Mouse (Mus musculus): ENCODE measurements around the gene Rln3. TPM values are rescaled to one million over a fixed set of nuclear protein-coding genes. Genes with fewer than 3 reads are reported as not detected.

Rln3 gene
- not detected in 2 replicates for polyA plus RNA-seq (2014; fragmentation: Nextera tagmentation; extraction: Ambion mirVana)

DNA sequence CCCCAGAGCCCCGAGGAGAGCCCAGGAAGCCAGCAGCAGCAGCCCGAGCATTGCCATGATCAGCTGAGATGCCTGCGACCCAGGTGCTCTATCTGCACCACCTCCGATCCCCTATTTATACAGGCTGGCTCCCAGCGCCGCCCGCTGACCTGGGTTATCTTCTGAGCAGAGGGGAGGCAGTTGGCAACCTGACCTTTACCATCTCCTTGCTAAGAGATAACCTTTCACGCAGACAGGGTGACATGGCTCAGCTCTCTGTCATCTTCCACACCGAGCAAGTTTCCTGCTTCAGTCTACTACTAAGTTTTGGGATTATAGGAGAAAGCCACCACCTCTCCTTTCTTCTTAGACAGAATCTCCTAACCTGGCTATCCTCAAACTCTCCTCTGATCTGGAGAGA, at the start of gene Rln3:
TSS of gene Rln3 (minus strand) at position 101 of the 400 bp plus-strand sequence.
- no peaks in the 10 kb centered on the region for H3K36me3 ChIP-seq (ENCODE audit: control insufficient read depth, insufficient read depth, low read length)
- no peaks in the 10 kb centered on the region for H3K9me3 ChIP-seq (replicated peaks; ENCODE audit: control insufficient read depth, low read length)
- H3K9ac ChIP-seq (ENCODE audit: low read depth, low read length), result no peak within 1 kb of the TSS
- H3K4me2 ChIP-seq, result peak within 1 kb of the TSS; percentile 46
- WGBS (ENCODE audit: insufficient replicate concordance), result 2% methylated on average over 9 of the region's 9 CpGs
- ATAC-seq (replicated peaks; ENCODE audit: insufficient number of reproducible peaks, low FRiP score, low TSS enrichment), result no peak
- peaks cover 47% of the 10 kb centered on the region for H3K27me3 ChIP-seq (ENCODE audit: control insufficient read depth, insufficient read depth, low read length)
- H3K4me1 ChIP-seq (ENCODE audit: control insufficient read depth, insufficient read depth, low read length), result peaks cover 3% of the 10 kb centered on the region; the same call in 1 of the 2 replicates
- no peak within 1 kb of the TSS for H3K4me3 ChIP-seq (ENCODE audit: low read depth, low read length)
- H3K27ac ChIP-seq (ENCODE audit: low read depth, low read length), result no peak within 1 kb of the TSS

DNA sequence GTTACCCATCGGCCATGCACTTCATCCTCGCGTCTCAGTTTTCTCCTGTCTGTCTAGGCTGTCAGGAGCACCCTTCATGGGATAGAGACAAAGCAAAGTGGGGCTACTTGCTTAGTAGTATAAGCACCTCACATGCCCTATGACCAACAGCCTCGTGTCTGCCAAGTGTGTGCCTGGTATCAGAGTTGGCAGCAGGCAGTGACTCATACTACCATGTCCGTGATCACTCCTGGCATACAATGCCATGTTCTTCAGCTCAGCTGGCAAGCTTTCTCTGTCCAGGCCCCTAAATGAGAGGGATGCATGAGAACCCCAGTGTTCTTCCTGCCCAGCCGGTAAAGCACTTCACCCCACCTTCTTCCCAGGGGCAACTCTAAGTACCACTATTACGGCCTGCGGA, 45.8 kb upstream of the Rln3 start:
- no peak overlapping the region for H3K27ac ChIP-seq (ENCODE audit: low read depth, low read length)
- WGBS (ENCODE audit: insufficient replicate concordance), result 91% methylated on average over 8 of the region's 8 CpGs
- no peaks in the 10 kb centered on the region for H3K4me1 ChIP-seq (ENCODE audit: control insufficient read depth, insufficient read depth, low read length)
- no peak overlapping the region for H3K4me3 ChIP-seq (ENCODE audit: low read depth, low read length)
- ATAC-seq (replicated peaks; ENCODE audit: insufficient number of reproducible peaks, low FRiP score, low TSS enrichment), result no peak
- H3K36me3 ChIP-seq (ENCODE audit: control insufficient read depth, insufficient read depth, low read length), result peaks cover 22% of the 10 kb centered on the region
- no peaks in the 10 kb centered on the region for H3K27me3 ChIP-seq (ENCODE audit: control insufficient read depth, insufficient read depth, low read length)
- H3K9ac ChIP-seq (ENCODE audit: low read depth, low read length), result no peak overlapping the region
- H3K9me3 ChIP-seq (replicated peaks; ENCODE audit: control insufficient read depth, low read length), result no peaks in the 10 kb centered on the region
- no peak overlapping the region for H3K4me2 ChIP-seq

DNA sequence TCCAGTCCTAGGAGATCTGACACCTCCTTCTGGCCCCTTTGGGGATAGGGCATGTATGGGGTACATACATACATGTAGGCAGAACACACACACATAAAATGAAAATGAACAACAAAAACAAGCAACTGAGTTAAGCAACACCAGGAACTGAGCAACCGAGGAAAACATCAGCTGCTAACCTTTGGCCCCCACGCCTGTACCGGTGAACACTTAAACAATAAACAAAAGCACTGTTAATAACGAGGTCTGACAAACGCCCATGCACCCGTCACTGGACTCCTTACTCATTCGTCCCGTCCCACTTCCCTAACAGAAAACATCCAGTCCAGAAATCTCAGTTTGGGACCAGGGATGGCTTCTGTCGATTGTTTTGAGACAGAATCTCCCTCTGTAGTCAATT, 44.5 kb upstream of the Rln3 start:
- Histone ChIP-seq H3K4me3 (ENCODE audit: low read depth, low read length) (no peak overlapping the region), H3K27me3 (ENCODE audit: control insufficient read depth, insufficient read depth, low read length) (no peaks in the 10 kb centered on the region), H3K36me3 (ENCODE audit: control insufficient read depth, insufficient read depth, low read length) (peaks cover 17% of the 10 kb centered on the region), H3K9me3 (replicated peaks; ENCODE audit: control insufficient read depth, low read length) (no peaks in the 10 kb centered on the region), H3K4me1 (ENCODE audit: control insufficient read depth, insufficient read depth, low read length) (no peaks in the 10 kb centered on the region), H3K27ac (ENCODE audit: low read depth, low read length) (no peak overlapping the region), H3K4me2 (no peak overlapping the region), H3K9ac (ENCODE audit: low read depth, low read length) (no peak overlapping the region)
- 83% methylated on average over 9 of the region's 9 CpGs for WGBS (ENCODE audit: insufficient replicate concordance)
- no peak for ATAC-seq (replicated peaks; ENCODE audit: insufficient number of reproducible peaks, low FRiP score, low TSS enrichment)

DNA sequence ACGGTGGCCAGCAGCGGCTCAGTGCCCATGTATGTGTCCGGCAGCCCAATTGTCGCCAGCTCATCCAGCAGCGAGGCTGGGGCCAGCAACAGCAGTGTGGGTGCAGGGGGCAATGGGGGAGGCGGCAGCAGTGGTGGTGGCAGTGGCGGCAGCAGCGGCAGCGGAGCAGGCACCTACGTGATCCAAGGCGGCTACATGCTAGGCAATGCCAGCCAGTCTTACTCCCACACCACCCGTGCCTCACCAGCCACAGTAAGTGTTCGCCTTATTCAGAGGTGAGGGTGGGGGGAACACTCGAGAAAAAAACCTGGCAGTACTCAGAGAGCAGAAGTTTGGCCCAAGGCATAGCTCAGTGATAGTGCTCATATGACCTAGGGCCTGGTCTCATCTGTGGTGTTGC, 43.0 kb upstream of the Rln3 start:
- H3K9ac ChIP-seq (ENCODE audit: low read depth, low read length), result no peak overlapping the region
- WGBS (ENCODE audit: insufficient replicate concordance), result 92% methylated on average over 14 of the region's 14 CpGs
- H3K4me2 ChIP-seq, result no peak overlapping the region
- H3K4me1 ChIP-seq (ENCODE audit: control insufficient read depth, insufficient read depth, low read length), result no peaks in the 10 kb centered on the region
- H3K27ac ChIP-seq (ENCODE audit: low read depth, low read length), result no peak overlapping the region
- no peak for ATAC-seq (replicated peaks; ENCODE audit: insufficient number of reproducible peaks, low FRiP score, low TSS enrichment)
- H3K27me3 ChIP-seq (ENCODE audit: control insufficient read depth, insufficient read depth, low read length), result no peaks in the 10 kb centered on the region
- no peaks in the 10 kb centered on the region for H3K9me3 ChIP-seq (replicated peaks; ENCODE audit: control insufficient read depth, low read length)
- H3K4me3 ChIP-seq (ENCODE audit: low read depth, low read length), result no peak overlapping the region
- peaks cover 20% of the 10 kb centered on the region for H3K36me3 ChIP-seq (ENCODE audit: control insufficient read depth, insufficient read depth, low read length)

DNA sequence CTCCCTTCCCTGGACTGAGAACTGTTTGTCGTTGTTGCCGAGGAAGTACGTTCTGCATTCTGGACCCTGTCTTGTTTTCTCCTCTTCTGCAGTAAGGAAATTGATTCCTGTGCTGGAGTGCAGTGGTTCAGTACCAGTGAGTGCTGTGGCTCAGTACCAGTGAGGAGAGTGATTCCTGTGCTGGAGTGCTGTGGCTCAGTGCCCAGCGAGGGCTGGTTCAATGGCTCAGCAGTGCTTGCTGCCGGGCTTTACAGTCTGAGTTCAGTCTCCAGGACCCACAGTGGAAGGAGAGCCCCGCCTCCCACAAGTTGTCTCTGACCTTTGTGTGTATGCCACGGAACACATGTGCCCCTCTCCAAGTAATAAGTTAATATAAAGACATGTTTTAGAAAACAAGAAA, 42.4 kb upstream of the Rln3 start:
- Histone ChIP-seq H3K9ac (ENCODE audit: low read depth, low read length) (no peak overlapping the region), H3K27me3 (ENCODE audit: control insufficient read depth, insufficient read depth, low read length) (no peaks in the 10 kb centered on the region), H3K4me3 (ENCODE audit: low read depth, low read length) (no peak overlapping the region), H3K9me3 (replicated peaks; ENCODE audit: control insufficient read depth, low read length) (no peaks in the 10 kb centered on the region), H3K4me1 (ENCODE audit: control insufficient read depth, insufficient read depth, low read length) (no peaks in the 10 kb centered on the region), H3K27ac (ENCODE audit: low read depth, low read length) (no peak overlapping the region), H3K36me3 (ENCODE audit: control insufficient read depth, insufficient read depth, low read length) (peaks cover 25% of the 10 kb centered on the region), H3K4me2 (no peak overlapping the region)
- no peak for ATAC-seq (replicated peaks; ENCODE audit: insufficient number of reproducible peaks, low FRiP score, low TSS enrichment)
- WGBS (ENCODE audit: insufficient replicate concordance), result 87% methylated on average over 7 of the region's 7 CpGs

DNA sequence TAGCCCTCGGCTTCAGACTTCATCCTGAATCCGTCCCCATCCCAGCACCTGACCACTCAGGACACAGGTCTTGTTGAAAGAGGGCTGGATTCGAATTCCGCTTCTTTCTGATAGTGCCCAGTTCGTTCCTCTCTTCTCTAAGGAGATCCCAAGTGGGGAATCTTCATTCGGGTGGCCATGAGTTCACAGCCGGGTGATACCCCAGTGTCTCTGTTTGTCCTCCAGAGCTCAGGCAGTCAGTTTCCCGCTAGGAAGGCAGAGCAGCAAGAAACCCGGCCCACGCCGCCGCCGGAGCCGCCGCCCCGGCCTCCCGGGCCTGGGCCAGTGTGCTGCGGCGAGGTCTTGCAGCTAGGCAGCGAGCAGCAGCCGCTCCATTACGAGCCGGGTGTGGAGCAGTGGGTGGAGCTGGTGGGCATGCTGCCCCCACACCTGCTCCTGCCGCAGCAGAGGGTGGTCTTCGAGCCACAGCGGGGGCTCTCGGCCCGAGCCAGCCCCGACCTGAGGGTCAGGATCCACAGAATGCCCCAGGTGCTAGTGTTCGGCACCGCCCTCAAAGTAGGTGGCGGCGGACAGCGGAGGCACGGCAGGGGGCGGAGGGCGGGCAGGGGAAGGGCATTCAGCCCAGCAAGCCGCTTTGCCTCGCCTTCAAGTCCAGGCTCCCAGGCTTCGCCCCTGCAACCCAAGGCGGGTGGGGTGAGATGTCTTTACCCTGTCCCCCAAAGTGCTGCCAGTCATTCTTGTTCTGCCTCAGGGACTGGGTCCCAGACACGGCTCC, 39.7 kb upstream of the Rln3 start:
- no peak overlapping the region for H3K27ac ChIP-seq (ENCODE audit: low read depth, low read length)
- H3K27me3 ChIP-seq (ENCODE audit: control insufficient read depth, insufficient read depth, low read length), result no peaks in the 10 kb centered on the region
- H3K4me2 ChIP-seq, result peak overlapping the region; percentile 39
- WGBS (ENCODE audit: insufficient replicate concordance), result 49% methylated on average over 42 of the region's 42 CpGs
- no peak for ATAC-seq (replicated peaks; ENCODE audit: insufficient number of reproducible peaks, low FRiP score, low TSS enrichment)
- peaks cover 32% of the 10 kb centered on the region for H3K36me3 ChIP-seq (ENCODE audit: control insufficient read depth, insufficient read depth, low read length)
- 0 out of 2 replicates have a peak overlapping the region, but pooled peaks have one; percentile 24 for H3K9ac ChIP-seq (ENCODE audit: low read depth, low read length)
- H3K9me3 ChIP-seq (replicated peaks; ENCODE audit: control insufficient read depth, low read length), result no peaks in the 10 kb centered on the region
- no peaks in the 10 kb centered on the region for H3K4me1 ChIP-seq (ENCODE audit: control insufficient read depth, insufficient read depth, low read length)
- H3K4me3 ChIP-seq (ENCODE audit: low read depth, low read length), result no peak overlapping the region

DNA sequence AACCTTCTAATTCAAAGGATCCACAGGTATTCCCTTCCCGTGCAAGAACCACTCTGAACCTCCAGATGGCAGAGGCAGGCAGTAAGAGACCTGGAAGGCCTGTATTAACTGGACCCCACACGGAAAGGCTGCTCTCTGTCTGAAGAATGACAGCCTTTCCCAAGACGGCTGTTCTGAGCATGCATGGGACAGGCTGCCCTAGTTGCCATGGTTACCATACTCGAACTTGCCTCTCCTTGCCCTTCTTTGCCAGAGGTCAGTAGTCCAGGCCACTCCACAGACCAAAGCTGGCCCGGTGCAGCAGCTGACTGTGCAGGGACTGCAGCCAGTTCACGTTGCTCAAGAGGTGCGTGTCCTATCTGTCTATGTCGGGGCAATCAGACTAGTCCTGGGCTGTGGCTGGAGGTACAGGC, 39.0 kb upstream of the Rln3 start:
- Histone ChIP-seq H3K4me2 (no peak overlapping the region), H3K27me3 (ENCODE audit: control insufficient read depth, insufficient read depth, low read length) (no peaks in the 10 kb centered on the region), H3K27ac (ENCODE audit: low read depth, low read length) (no peak overlapping the region), H3K4me1 (ENCODE audit: control insufficient read depth, insufficient read depth, low read length) (peaks cover 4% of the 10 kb centered on the region), H3K36me3 (ENCODE audit: control insufficient read depth, insufficient read depth, low read length) (peaks cover 32% of the 10 kb centered on the region), H3K9me3 (replicated peaks; ENCODE audit: control insufficient read depth, low read length) (no peaks in the 10 kb centered on the region), H3K9ac (ENCODE audit: low read depth, low read length) (no peak overlapping the region), H3K4me3 (ENCODE audit: low read depth, low read length) (no peak overlapping the region)
- WGBS (ENCODE audit: insufficient replicate concordance), result 35% methylated on average over 8 of the region's 8 CpGs
- no peak for ATAC-seq (replicated peaks; ENCODE audit: insufficient number of reproducible peaks, low FRiP score, low TSS enrichment)

DNA sequence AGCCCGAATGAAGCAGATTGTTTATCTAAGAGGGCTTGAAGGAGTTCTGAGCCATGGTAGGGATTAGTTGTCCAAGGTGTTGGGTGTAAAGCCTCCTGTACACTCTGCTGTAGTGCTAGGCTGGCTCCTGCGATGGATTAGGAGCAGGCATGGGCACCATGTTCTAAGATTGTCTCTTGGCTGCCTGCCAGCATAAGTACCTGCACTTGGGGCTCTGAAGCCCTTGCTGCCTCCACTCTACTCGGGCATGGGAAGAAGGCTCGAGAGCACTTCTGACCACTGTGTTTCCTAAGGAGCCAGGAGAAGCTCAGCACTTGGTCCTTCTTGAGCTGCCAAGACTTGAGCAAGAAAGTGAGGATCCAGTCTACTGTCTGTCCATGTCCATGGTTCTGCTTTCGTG, 34.4 kb upstream of the Rln3 start:
- Histone ChIP-seq H3K9me3 (replicated peaks; ENCODE audit: control insufficient read depth, low read length) (no peaks in the 10 kb centered on the region), H3K27ac (ENCODE audit: low read depth, low read length) (no peak overlapping the region), H3K27me3 (ENCODE audit: control insufficient read depth, insufficient read depth, low read length) (no peaks in the 10 kb centered on the region), H3K36me3 (ENCODE audit: control insufficient read depth, insufficient read depth, low read length) (peaks cover 23% of the 10 kb centered on the region), H3K9ac (ENCODE audit: low read depth, low read length) (no peak overlapping the region), H3K4me1 (ENCODE audit: control insufficient read depth, insufficient read depth, low read length) (peaks cover 7% of the 10 kb centered on the region), H3K4me2 (no peak overlapping the region), H3K4me3 (ENCODE audit: low read depth, low read length) (no peak overlapping the region)
- ATAC-seq (replicated peaks; ENCODE audit: insufficient number of reproducible peaks, low FRiP score, low TSS enrichment), result no peak
- WGBS (ENCODE audit: insufficient replicate concordance), result 63% methylated on average over 5 of the region's 5 CpGs

DNA sequence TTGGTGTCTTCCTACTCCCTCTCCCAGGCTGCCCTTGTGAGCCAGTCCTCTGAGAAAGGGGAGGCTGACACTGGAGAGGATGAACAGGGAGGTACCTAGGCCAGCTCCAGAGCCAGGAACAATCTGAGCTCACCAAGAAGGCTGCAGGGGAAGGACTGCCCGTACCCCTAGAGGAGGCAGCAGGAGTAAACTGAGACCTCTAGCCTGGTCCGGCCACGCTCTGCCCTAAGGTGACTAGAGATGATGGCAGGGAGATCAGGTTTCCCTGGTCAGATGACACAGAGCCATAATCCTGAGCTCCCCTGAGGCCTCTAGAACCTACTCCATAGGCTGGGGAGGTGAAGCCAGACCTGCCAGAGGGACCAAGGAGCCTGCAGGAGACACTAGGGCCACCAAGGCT, 32.0 kb upstream of the Rln3 start:
- WGBS (ENCODE audit: insufficient replicate concordance), result 82% methylated on average over 3 of the region's 3 CpGs
- H3K4me1 ChIP-seq (ENCODE audit: control insufficient read depth, insufficient read depth, low read length), result peaks cover 7% of the 10 kb centered on the region
- no peak overlapping the region for H3K4me3 ChIP-seq (ENCODE audit: low read depth, low read length)
- no peak overlapping the region for H3K4me2 ChIP-seq
- no peaks in the 10 kb centered on the region for H3K27me3 ChIP-seq (ENCODE audit: control insufficient read depth, insufficient read depth, low read length)
- no peak for ATAC-seq (replicated peaks; ENCODE audit: insufficient number of reproducible peaks, low FRiP score, low TSS enrichment)
- H3K27ac ChIP-seq (ENCODE audit: low read depth, low read length), result no peak overlapping the region
- H3K9me3 ChIP-seq (replicated peaks; ENCODE audit: control insufficient read depth, low read length), result no peaks in the 10 kb centered on the region
- no peak overlapping the region for H3K9ac ChIP-seq (ENCODE audit: low read depth, low read length)
- peaks cover 10% of the 10 kb centered on the region for H3K36me3 ChIP-seq (ENCODE audit: control insufficient read depth, insufficient read depth, low read length)

Data from heart, embryonic 11.5 days (tissue).